Mouse (Mus musculus) MEL-GATA-1-ER (cell line): ENCODE measurements around the gene Usp7.
A peak's percentile ranks its signal among the peaks of the same experiment; 100 is the strongest.

Source experiments
- DNase-seq: peaks from one replicate; pipeline ENCODE4 v3.0.0-alpha.2; 2012; ENCODE audit warnings: low read depth; ENCODE audit errors: extremely low read depth

Gene Usp7

DNA sequence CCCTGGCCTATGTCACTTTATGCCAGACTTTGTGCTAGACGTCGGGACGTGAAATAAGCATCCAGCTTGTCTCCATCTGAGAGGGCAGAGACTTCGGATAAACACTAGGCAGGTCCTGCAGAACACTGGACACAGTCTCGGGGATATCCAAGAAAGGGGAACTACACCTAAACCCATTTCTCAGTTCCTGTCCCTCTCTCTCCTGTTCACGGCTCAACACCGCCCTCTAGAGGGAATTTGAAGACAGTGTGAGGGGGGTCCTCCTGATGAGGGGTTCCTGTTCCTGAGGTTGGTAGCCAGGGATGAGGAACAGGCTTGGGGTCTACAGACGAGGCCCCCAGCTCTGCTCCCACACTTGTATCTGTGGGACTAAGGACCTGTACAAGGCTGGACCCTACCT, 117.9 kb downstream of the Usp7 start:
- DNase-seq: peak; percentile 68

DNA sequence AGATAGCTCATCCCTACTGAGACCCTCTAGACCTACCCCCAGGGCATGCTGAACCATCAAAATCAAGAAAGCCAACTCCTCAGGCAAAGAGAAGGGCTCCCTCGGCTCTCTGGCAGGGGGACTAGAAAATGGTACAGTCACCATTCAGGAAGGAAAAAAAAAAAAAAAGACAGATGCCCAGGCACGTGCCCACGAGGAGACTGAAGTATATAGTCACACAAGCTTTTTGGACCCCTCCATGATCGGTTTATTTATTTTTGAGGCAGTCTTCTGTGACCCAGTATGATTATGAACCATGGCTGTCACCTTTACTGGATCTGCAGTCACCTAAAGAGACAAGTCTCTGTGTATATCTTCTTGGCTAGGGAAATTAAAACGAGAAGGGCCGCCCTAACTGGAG, 118.8 kb downstream of the Usp7 start:
- DNase-seq: no peak

DNA sequence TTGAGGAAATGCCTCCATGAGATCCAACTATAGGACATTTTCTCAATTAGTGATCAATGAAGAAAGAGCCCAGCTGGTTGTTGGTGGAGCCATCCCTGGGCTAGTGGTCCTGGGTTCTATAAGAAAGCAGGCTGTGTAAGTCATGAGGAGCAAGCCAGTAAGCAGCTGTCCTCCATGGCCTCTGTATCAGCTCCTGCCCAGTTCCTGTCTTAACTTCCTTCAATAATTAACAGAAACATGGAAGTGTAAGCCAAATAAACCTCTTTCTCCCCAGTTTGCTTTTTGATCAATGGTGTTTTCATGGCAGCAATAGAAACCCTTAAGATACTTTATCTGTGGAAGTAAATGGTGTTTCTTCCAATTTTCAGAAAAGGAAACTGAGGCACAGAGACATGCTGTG, 119.3 kb downstream of the Usp7 start:
- no peak for DNase-seq

DNA sequence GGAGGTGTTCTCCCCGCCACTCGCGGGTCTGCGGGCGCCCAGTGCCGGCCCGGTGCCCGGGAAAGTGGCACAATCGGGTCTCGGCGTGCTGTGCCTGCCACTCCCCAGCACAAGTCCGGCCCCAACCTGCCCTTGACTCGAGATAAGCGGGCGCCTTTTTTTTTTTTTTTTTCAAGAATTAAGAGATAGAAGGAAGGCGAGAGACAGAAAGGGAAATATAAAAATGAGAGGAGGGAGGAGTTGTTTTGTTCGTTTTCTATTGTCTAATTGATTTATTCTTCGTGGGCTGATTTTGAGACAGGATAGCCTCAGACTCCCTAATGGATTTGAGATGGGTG, 119.8 kb downstream of the Usp7 start:
- no peak for DNase-seq

- peak; percentile 75 for DNase-seq
Observed at GRCm38 (mm10) chr16:8671551-8672349, 120.4 kb downstream of the Usp7 start, which contains the start of gene Carhsp1. Carhsp1 (minus strand) TSS chr16:8672155.

DNA sequence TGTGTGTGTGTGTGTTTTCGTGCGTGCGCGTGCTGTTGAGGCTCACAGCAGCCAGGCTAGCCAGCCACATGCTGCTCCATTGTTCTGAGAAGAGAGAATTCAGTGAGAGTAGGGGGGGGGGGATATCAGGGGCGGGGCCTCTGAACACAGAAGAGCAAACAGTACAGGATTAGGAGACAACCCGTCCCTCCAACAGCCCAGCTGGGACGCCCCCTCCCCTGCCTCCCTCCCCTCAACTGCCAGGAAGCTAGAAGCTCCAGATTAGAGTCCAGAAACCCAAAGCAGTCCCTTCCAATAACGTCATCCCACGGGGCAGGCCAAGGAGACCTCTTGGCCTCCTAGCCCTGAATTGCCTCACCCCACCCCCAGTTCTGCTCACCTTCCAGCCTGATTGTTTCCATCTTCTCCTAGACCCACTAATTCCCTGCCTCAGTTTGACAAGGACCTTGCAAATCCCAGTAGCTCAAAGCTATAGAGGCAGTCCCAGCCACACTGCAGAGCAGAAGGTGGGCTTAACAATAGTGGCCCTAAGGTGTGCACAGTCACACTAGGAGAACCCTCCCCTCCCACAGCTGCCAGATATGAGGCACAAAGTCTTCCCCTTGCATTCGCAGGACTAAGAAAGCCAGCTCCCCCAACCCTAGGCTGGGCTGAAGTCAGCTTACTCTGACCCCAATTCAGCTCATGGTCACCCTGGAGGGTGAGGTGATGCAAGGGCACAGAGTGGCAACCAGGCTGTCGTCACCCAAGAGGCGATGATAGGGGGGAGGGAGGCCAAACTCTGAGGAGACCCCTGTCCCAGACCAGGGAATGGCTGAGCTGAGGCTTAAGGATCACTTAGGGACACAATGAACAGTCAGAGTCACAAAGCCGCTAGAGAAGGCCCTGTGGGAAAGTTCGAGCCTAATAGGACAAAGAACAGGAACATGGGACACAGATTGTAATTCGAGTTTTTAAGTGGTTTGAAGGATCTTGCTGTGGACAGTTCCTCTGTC, 121.8 kb downstream of the Usp7 start:
- no peak for DNase-seq

DNA sequence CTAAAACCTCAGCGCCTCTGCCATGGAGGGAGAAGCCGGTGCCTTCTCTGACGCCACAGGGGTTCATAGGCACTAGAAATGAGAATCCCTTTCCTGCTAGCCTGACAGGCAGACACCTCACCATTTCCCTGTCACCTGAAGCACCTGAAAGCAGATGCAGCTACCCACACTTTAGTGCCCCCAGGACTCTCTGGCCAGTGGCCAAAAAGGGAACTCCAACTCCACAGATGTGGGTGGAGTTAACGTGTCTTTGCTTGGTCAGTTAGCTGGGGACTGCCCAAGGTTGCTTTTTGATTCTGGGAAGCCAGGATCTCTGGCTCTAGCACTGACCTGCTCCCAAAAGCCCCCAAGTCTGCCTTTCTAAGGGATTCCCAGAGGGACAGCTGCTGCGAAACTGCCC, 122.7 kb downstream of the Usp7 start:
- DNase-seq: no peak

DNA sequence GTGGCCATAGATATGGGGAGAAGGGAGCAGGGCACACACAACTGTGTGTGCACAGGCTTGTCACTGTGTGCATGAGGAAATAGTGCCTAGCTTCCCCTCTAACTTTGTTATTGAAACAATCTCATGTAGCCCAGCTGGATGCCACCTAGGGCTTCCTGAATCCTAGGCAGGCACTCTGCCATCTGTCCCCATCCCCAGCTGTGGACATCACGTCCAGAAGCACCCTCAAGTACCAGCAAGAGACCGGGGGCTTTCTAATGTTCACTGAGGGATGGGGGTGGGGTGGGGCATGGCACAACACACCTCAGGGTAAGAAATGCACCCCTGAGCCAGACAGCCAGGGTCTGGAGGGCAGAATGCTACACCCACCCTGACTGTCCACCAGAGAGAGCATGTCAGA, 123.7 kb downstream of the Usp7 start:
- DNase-seq: no peak

GRCm38 (mm10) chr16:8667814-8668213, 124.3 kb downstream of the Usp7 start:
- no peak for DNase-seq

DNA sequence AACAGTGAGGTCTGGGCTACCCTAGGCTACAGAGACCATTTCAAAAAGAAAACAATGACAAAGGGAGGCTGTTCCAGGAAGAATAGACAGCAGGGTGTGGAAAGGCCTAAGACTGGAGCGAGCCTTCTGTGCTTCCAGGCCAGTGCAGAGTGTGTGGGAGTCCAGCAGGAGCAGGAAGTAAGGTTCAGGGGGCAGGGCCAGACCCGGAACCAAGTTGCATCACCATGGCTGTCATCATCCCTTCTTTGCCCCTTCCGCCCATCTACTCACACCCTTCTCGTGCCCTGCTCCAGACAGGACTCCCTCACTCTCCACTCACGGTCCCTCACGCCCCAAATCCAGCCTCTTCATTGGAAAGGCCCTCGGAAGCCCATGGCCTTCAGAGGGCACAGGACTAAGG, 124.8 kb downstream of the Usp7 start:
- DNase-seq: no peak

GRCm38 (mm10) chr16:8666452-8666851, 125.7 kb downstream of the Usp7 start:
- DNase-seq: peak; percentile 52

- no peak for DNase-seq
Observed at GRCm38 (mm10) chr16:8665367-8665766, 126.7 kb downstream of the Usp7 start.

GRCm38 (mm10) chr16:8663606-8664539, 128.2 kb downstream of the Usp7 start:
- DNase-seq: no peak

- no peak for DNase-seq
Observed at GRCm38 (mm10) chr16:8663022-8663421, 129.1 kb downstream of the Usp7 start.

DNA sequence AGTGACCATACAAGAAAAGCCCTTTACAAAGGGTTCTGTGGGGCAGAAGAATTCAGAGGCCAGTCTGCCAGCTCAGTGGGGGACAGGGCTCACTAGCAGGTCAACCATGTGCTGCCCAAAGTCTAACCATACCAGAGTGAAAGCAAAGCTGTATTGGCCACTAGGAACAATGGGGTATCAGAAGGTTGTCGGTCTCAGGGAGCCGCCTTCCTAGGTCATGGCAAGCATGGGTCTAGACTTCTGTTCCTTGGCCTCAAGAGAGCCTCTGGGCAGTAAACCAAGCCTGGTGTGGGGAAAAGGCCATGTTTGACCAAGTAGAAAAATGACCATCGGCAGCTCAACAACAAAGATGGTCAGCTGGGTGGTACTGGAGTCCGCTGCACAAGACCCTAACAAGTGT, 133.3 kb downstream of the Usp7 start:
- no peak for DNase-seq

- no peak for DNase-seq
Observed at GRCm38 (mm10) chr16:8658349-8658748, 133.8 kb downstream of the Usp7 start.

DNA sequence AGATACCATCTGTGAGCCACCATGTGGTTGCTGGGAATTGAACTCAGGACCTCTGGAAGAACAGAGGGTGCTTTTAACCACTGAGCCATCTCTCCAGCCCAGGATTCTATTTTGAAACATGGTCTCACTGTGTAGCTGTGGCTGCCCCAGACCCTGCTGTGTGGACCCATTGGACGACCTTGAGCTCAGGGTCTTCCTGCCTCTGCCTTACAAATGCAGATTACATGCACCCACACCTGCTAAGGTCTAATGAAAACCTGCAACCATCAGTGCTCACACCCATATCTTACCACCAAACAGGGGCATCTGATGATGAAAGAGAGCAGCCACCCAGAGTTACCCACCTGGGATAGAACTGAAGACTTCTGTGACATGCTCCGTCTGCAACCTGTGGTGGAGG, 135.9 kb downstream of the Usp7 start:
- no peak for DNase-seq

- DNase-seq: no peak
Observed at GRCm38 (mm10) chr16:8655599-8655998, 136.5 kb downstream of the Usp7 start.

- no peak for DNase-seq
Observed at GRCm38 (mm10) chr16:8655108-8655507, 137.0 kb downstream of the Usp7 start.

DNA sequence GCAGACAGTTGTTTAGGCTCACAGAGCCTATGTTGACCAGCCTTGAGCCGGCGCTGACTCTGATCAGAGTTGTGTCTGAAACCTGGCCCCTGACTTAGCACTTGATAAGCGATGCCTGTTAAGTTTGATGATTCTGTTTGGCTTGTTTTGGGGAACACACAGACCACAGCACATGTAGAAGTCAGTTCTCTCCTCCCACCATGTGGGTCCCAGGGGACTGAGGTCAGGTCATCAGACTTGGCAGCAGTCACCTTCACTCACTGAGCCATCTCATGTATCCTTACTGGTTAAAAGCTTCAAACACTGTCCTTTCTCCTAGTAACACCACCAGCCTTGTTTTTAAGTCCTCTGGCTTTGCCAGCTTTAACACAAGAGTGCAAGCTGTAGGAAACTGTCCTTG, 142.1 kb downstream of the Usp7 start:
- no peak for DNase-seq

GRCm38 (mm10) chr16:8645546-8645945, 146.6 kb downstream of the Usp7 start:
- DNase-seq: no peak
